Mouse (Mus musculus) colon, adult 2 months (tissue): ENCODE data around the gene Rin3. TPM values are rescaled to one million over a fixed set of nuclear protein-coding genes. Genes with fewer than 3 reads are reported as not detected.

Experiments
- polyA plus RNA-seq: library from polyadenylated mRNA; depleted of rRNA; stranded (reverse); fragments of >200 nt; gene quantifications from 2 replicates; pipeline ENCODE4 v1.2.3, GENCODE M21; 2012; rRNA removed

Gene Rin3
- 6.8 and 10.3 TPM in 2 replicates for polyA plus RNA-seq

DNA sequence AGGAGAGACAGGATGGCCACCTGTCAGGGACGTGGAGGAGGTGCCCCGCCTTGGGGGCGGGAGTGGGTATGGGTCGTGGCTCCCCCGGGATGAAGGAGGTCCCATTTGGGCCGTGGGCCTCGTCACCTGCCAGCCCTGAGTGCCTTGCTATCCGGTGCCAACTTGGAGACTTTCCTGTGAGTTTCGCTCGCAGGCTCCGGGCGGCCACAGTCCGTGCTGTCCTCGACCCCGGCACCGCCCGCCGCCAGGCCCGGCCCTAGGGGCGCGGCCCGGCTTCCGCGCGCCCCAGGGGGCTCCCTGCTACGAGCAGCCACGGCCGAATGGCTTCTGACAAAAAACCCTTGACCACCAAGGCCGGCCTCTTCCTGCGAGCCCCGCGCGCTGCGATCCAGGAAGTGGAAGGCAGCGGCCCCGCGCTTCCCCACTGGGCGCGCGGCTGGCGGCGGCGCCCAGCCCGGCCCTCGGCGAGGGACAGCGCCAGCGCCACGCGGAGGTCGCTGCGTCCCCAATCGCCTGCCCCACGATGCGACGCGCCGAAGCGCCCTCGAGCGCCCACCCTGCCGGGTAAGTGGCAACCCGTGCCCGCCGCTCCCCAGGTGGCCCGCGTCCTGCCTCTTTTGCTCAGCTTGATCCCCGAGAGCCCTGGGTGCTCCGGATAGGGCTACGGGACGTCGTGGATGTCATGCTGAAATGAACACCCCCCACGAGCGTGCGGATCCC, at the start of gene Rin3:
Gene Rin3 (plus strand): TSS at position 286 of the 720 bp plus-strand sequence.

GRCm38 (mm10) chr12:102439632-102440023, 156.8 kb downstream of the Rin3 start, which contains the start of gene Lgmn:
Gene Lgmn, minus strand, starts transcription at chr12:102439813.

Other genes starting within 250 kb of the Rin3 start
- 0.05 and 0.06 TPM in 2 replicates for gene Slc24a4, start 154.3 kb upstream of the Rin3 start, polyA plus RNA-seq
- 81.5 and 101 TPM in 2 replicates for gene Lgmn, start 156.8 kb downstream of the Rin3 start, polyA plus RNA-seq
- gene Golga5, start 186.1 kb downstream of the Rin3 start, polyA plus RNA-seq, result 12.0 TPM in 2 replicates